Mouse (Mus musculus): Measurements from ENCODE around the gene Dxo.
"Not testable (repeated sequence)": the region's sequence is repeated elsewhere in the genome, so short reads cannot be mapped to it uniquely, and the experiment has no call there.

DNA sequence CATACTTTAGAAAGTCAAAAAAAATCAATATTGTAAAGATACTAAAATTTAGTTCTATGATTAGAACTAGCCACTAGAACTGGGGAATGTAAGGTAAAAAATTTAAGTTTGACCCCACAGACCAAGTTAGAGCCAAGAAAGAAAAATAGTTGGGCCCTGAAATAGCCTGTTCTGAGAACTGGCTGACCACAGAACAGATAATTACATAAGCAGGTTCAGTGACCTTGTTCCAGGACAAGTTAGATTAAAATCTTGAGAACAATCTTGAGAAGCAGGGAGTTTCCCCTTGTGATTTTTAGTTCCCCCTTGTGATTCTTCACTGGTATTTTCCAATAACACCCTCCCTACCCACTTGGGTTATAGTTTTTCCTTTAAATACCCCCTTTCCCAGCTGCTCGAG is 6.0 kb upstream of the Dxo start:
- not testable (repeated sequence) for TF ChIP-seq CHD2 (IDR thresholded peaks at IDR 0.05; ENCODE audit: low read depth, low read length); ZNF384 (IDR thresholded peaks at IDR 0.05; ENCODE audit: low read depth, low read length); MAFK (IDR thresholded peaks at IDR 0.05; ENCODE audit: insufficient read depth, low read depth, low read length)

Measured in ES-E14 (cell line).